Mouse (Mus musculus) kidney, adult 2 months (tissue): ENCODE data around the gene Nfrkb. TPM values are rescaled to one million over a fixed set of nuclear protein-coding genes. Genes with fewer than 3 reads are reported as not detected.

Experiments used
- DNase-seq: peaks from one replicate; pipeline ENCODE4 v3.0.0; 2021
- H3K27ac ChIP-seq: fragments of 200-500 bp; 2 replicates; pipeline ENCODE4 v1.5.1; 2012; ENCODE audit warnings: low read depth, low read length, control low read depth, inconsistent platforms; ENCODE audit not compliant: insufficient read depth
- H3K27me3 ChIP-seq: fragments of 200-500 bp; replicated peaks from 2 replicates; pipeline ENCODE4 v1.6.1; 2012; ENCODE audit warnings: mild to moderate bottlenecking, moderate library complexity, low read length, inconsistent platforms; ENCODE audit not compliant: control insufficient read depth, insufficient read depth
- H3K36me3 ChIP-seq: fragments of 200-500 bp; 2 replicates; pipeline ENCODE4 v1.6.1; 2012; ENCODE audit warnings: mild to moderate bottlenecking, moderate library complexity, low read length, inconsistent platforms; ENCODE audit not compliant: control insufficient read depth, insufficient read depth
- H3K4me1 ChIP-seq: fragments of 200-500 bp; 2 replicates; pipeline ENCODE4 v1.6.1; 2011; ENCODE audit warnings: low read length; ENCODE audit not compliant: control insufficient read depth, insufficient read depth
- H3K4me3 ChIP-seq: fragments of 200-500 bp; 2 replicates; pipeline ENCODE4 v1.5.1; 2011; ENCODE audit warnings: mild to moderate bottlenecking, low read depth, low read length, control low read depth; ENCODE audit not compliant: insufficient read depth
- CTCF ChIP-seq: fragments of 200-500 bp; conservative IDR thresholded peaks from 2 replicates; pipeline ENCODE4 v1.5.1; 2011; ENCODE audit warnings: low read depth, mild to moderate bottlenecking, control low read depth, low read length, moderate library complexity, mixed read lengths; ENCODE audit not compliant: insufficient read depth, insufficient read length
- POLR2A ChIP-seq: fragments of 200-500 bp; IDR thresholded peaks from one replicate; pipeline ENCODE4 v1.6.1; 2011; ENCODE audit warnings: low read depth, low read length, control low read depth
- WGBS: fragments of 180-500 bp; shearing (Covaris S2); methylation state at CpG from one replicate; pipeline ENCODE4 v1.1.7; 2018; 5-methylcytosine and 5-hydroxymethylcytosine counted together
- polyA plus RNA-seq: library from polyadenylated mRNA; depleted of rRNA; stranded (reverse); fragments of >200 nt; gene quantifications from 2 replicates; pipeline ENCODE4 v1.2.3, GENCODE M21; 2012; rRNA removed

Gene Nfrkb
- polyA plus RNA-seq, 1 experiment, result 12.4 TPM

DNA sequence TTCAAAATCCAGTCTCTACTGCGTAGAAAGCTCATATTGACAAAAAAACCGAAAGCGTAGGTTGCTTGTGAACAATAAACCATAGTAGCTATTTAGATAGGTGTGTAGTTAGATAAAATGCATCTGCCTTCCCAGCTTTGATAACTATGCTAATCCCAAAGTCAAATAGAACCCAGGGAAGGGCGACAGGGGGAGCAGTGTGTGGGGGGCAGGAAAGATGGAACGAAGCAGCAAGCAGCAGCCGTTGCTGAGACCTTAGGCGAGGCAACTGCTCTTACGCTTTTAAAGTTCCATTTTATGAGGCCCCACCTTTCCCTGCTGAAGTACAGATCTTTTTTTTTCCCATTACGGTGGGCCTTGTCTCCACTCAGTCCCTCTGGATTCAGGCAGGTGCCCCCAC is 77.2 kb downstream of the Nfrkb start:
- no peaks in the 10 kb centered on the region for H3K36me3 ChIP-seq
- WGBS, result 78% methylated on average over 9 of the region's 9 CpGs
- TF ChIP-seq POLR2A (no peak), CTCF (no peak)
- H3K27ac ChIP-seq, result no peak overlapping the region; the same call in 1 of the 2 replicates
- no peak for DNase-seq
- H3K4me3 ChIP-seq, result peak overlapping the region; percentile 32
- H3K27me3 ChIP-seq, result no peaks in the 10 kb centered on the region
- H3K4me1 ChIP-seq, result 0 out of 2 replicates have a peak, but pooled peaks cover 4% of the 10 kb centered on the region

GRCm38 (mm10) chr9:31463692-31464474 is 77.9 kb downstream of the Nfrkb start, which contains the start of gene Tmem45b:
Tmem45b (minus strand) TSS chr9:31464462.
- Histone ChIP-seq H3K27me3 (no peaks in the 10 kb centered on the region), H3K27ac (no peak within 1 kb of the TSS; the same call in 1 of the 2 replicates), H3K4me3 (peak within 1 kb of the TSS; percentile 32), H3K4me1 (0 out of 2 replicates have a peak, but pooled peaks cover 4% of the 10 kb centered on the region), H3K36me3 (no peaks in the 10 kb centered on the region)
- TF ChIP-seq POLR2A (no peak), CTCF (peak; percentile 46; the same call in 1 of the 2 replicates)
- DNase-seq, result peak; percentile 57
- 12% methylated on average over 33 of the region's 33 CpGs for WGBS

Other genes starting within 250 kb of the Nfrkb start
- 556 and 574 TPM in 2 replicates for gene Aplp2, start 174.4 kb upstream of the Nfrkb start, polyA plus RNA-seq
- gene Prdm10, start 105.7 kb upstream of the Nfrkb start, polyA plus RNA-seq, result 4.1 and 4.9 TPM in 2 replicates
- 67.2 and 73.5 TPM in 2 replicates for gene Tmem45b, start 78.3 kb downstream of the Nfrkb start, polyA plus RNA-seq